Mouse (Mus musculus) liver, adult 2 months (tissue): Measurements from ENCODE around the gene Spata25.

Source experiments
- CTCF ChIP-seq: fragments of 200-500 bp; IDR thresholded peaks from 2 replicates; pipeline ENCODE4 v1.5.1; 2011; ENCODE audit warnings: low read depth, low read length, control low read depth
- POLR2A ChIP-seq: fragments of 200-500 bp; IDR thresholded peaks from 2 replicates; pipeline ENCODE4 v1.6.1; 2011; ENCODE audit warnings: low read length, control low read depth; ENCODE audit not compliant: insufficient read depth; ENCODE audit errors: extremely low read depth

DNA sequence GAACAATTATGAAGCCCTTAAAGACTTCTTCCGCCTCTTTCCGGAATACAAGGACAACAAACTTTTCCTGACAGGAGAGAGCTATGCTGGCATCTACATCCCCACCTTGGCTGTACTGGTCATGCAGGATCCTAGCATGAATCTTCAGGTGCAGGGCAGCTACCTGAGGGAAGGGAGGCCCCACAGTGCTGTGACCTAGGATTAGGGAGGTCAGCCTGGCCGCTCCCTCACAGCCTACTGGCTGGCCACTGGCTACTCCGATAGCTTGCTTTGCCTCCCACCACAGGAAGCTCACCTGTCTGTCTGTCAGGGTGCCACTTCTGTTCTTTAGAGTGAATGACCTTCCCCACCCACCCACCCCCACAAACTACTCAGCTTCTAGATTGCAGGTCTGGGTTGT is 6.8 kb upstream of the Spata25 start:
- no peak for TF ChIP-seq CTCF
- TF ChIP-seq POLR2A, result no peak
